Mouse (Mus musculus): ENCODE results near the gene Hist1h3a. TPM values are rescaled to one million over a fixed set of nuclear protein-coding genes. Genes with fewer than 3 reads are reported as not detected.
"Not testable (repeated sequence)": the region's sequence is repeated elsewhere in the genome, so short reads cannot be mapped to it uniquely, and the experiment has no call there.

Gene Hist1h3a
- polyA plus RNA-seq, 1 experiment from 2014 or later, result 3.4 TPM

DNA sequence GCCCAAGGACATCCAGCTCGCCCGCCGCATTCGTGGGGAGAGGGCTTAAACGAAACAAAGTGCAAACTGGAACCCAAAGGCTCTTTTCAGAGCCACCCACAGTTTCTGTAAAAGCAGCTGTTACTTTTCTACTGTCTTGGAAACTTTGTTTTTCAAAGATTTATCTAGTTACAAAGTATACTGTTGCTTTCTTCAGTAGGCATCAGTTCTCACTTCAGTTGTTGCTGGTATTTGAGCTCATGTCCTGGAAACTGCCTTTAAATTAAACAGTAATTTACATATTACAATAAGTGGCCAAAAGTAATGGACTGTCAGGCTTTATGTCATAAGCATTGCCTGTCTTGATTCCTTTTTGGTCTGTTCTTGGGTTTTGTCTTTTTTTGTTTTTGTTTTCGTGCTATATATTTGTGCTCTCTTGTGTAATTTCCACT is 9.4 kb downstream of the Hist1h3a start:
- H3K36me3 ChIP-seq (ENCODE audit: control insufficient read depth, insufficient read depth, low read length), result no peaks in the 10 kb centered on the region
- H3K9me3 ChIP-seq (ENCODE audit: control insufficient read depth, low read length), result no peaks in the 10 kb centered on the region
- DNase-seq (ENCODE audit: low spot score) (peak; percentile 40), ATAC-seq (ENCODE audit: low FRiP score) (no peak)
- H3K4me2 ChIP-seq (replicated peaks; ENCODE audit: low read depth, low read length), result peak overlapping the region; percentile 39
- H3K27me3 ChIP-seq (ENCODE audit: control insufficient read depth, insufficient read depth, low read length), result no peaks in the 10 kb centered on the region
- H3K9ac ChIP-seq (ENCODE audit: low read depth, low read length), result peak overlapping the region; percentile 65
- peaks cover 7% of the 10 kb centered on the region; the same call in 1 of the 2 replicates for H3K4me1 ChIP-seq (replicated peaks; ENCODE audit: control insufficient read depth, insufficient read depth, low read length)
- peak overlapping the region; percentile 72 for H3K27ac ChIP-seq (ENCODE audit: low read depth, low read length)
- 2% methylated on average over 6 of the region's 6 CpGs for WGBS
- H3K4me3 ChIP-seq (ENCODE audit: low read depth, low read length), result peak overlapping the region; percentile 30

DNA sequence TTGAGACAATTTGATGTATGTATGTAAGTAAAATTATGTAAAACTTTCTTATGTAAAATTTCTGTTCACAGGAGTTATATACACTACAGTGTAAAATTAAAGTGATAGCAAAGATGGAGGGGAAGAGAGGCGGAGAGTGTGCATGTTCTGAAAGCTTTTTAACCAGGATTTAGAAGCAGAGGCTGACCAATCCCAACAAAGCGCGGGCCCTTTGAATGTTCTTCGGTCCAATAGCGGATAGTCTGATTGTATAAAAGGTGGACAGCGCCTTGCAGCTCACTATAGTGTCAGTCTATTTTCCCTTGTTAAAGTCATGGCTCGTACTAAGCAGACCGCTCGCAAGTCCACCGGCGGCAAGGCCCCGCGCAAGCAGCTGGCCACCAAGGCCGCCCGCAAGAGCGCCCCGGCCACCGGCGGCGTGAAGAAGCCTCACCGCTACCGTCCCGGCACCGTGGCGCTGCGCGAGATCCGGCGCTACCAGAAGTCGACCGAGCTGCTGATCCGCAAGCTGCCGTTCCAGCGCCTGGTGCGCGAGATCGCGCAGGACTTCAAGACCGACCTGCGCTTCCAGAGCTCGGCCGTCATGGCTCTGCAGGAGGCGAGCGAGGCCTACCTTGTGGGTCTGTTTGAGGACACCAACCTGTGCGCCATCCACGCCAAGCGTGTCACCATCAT is 10.0 kb downstream of the Hist1h3a start, which contains the start of gene Hist1h3b:
Gene Hist1h3b (plus strand): TSS at position 201 of the 675 bp plus-strand sequence.
- not testable (repeated sequence) for H3K36me3 ChIP-seq (ENCODE audit: control insufficient read depth, insufficient read depth, low read length); H3K9me3 ChIP-seq (ENCODE audit: control insufficient read depth, low read length); H3K4me1 ChIP-seq (replicated peaks; ENCODE audit: control insufficient read depth, insufficient read depth, low read length); H3K27me3 ChIP-seq (ENCODE audit: control insufficient read depth, insufficient read depth, low read length)
- Histone ChIP-seq H3K4me2 (replicated peaks; ENCODE audit: low read depth, low read length) (peak within 1 kb of the TSS; percentile 54), H3K27ac (ENCODE audit: low read depth, low read length) (peak within 1 kb of the TSS; percentile 90), H3K4me3 (ENCODE audit: low read depth, low read length) (peak within 1 kb of the TSS; percentile 39), H3K9ac (ENCODE audit: low read depth, low read length) (peak within 1 kb of the TSS; percentile 65)
- ATAC-seq (ENCODE audit: low FRiP score), result peak; percentile 89
- 0% methylated on average over 15 of the region's 47 CpGs for WGBS
- DNase-seq (ENCODE audit: low spot score), result peak; percentile 95

- Histone ChIP-seq H3K9ac (ENCODE audit: low read depth, low read length) (peak overlapping the region; percentile 49; the same call in 1 of the 2 replicates), H3K4me2 (replicated peaks; ENCODE audit: low read depth, low read length) (peak overlapping the region; percentile 54), H3K4me3 (ENCODE audit: low read depth, low read length) (peak overlapping the region; percentile 39), H3K27me3 (ENCODE audit: control insufficient read depth, insufficient read depth, low read length) (no peaks in the 10 kb centered on the region), H3K4me1 (replicated peaks; ENCODE audit: control insufficient read depth, insufficient read depth, low read length) (peaks cover 4% of the 10 kb centered on the region; the same call in 1 of the 2 replicates), H3K36me3 (ENCODE audit: control insufficient read depth, insufficient read depth, low read length) (no peaks in the 10 kb centered on the region), H3K9me3 (ENCODE audit: control insufficient read depth, low read length) (no peaks in the 10 kb centered on the region), H3K27ac (ENCODE audit: low read depth, low read length) (peak overlapping the region; percentile 90)
- ATAC-seq (ENCODE audit: low FRiP score) (peak; percentile 38), DNase-seq (ENCODE audit: low spot score) (peak; percentile 54)
- WGBS, result under 1% methylated on average over 11 of the region's 11 CpGs
Observed at GRCm38 (mm10) chr13:23751478-23751956, 10.7 kb downstream of the Hist1h3a start.

DNA sequence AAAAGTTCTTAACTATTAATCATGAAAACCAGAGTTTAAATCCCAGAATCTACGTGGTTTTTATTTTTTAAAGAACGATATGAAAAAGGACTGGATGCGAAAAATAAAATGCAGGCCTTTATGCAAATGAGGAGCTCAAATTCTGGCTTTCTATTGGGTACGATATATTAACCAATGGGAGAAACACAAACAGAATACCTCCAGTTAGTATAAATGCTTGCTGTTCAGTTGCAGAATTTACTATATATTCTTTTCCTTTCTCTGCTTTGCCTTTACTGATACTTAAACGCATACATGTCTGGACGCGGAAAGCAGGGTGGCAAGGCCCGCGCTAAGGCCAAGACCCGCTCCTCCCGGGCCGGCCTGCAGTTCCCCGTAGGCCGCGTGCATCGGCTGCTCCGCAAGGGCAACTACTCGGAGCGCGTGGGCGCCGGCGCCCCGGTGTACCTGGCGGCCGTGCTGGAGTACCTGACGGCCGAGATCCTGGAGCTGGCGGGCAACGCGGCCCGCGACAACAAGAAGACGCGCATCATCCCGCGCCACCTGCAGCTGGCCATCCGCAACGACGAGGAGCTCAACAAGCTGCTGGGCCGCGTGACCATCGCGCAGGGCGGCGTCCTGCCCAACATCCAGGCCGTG is 11.2 kb downstream of the Hist1h3a start, which contains the start of gene Hist1h2ab:
Gene Hist1h2ab (plus strand): TSS at position 288 of the 639 bp plus-strand sequence.
- H3K4me3 ChIP-seq (ENCODE audit: low read depth, low read length), result peak within 1 kb of the TSS; percentile 39
- H3K27ac ChIP-seq (ENCODE audit: low read depth, low read length), result peak within 1 kb of the TSS; percentile 90
- 1% methylated on average over 25 of the region's 47 CpGs for WGBS
- H3K9me3 ChIP-seq (ENCODE audit: control insufficient read depth, low read length); H3K4me1 ChIP-seq (replicated peaks; ENCODE audit: control insufficient read depth, insufficient read depth, low read length); H3K27me3 ChIP-seq (ENCODE audit: control insufficient read depth, insufficient read depth, low read length); H3K36me3 ChIP-seq (ENCODE audit: control insufficient read depth, insufficient read depth, low read length): not testable (repeated sequence)
- DNase-seq (ENCODE audit: low spot score) (peak; percentile 74), ATAC-seq (ENCODE audit: low FRiP score) (peak; percentile 52)
- peak within 1 kb of the TSS; percentile 49; the same call in 1 of the 2 replicates for H3K9ac ChIP-seq (ENCODE audit: low read depth, low read length)
- peak within 1 kb of the TSS; percentile 54 for H3K4me2 ChIP-seq (replicated peaks; ENCODE audit: low read depth, low read length)

GRCm38 (mm10) chr13:23749563-23750121 is 12.5 kb downstream of the Hist1h3a start:
- H3K27ac ChIP-seq (ENCODE audit: low read depth, low read length), result no peak overlapping the region

DNA sequence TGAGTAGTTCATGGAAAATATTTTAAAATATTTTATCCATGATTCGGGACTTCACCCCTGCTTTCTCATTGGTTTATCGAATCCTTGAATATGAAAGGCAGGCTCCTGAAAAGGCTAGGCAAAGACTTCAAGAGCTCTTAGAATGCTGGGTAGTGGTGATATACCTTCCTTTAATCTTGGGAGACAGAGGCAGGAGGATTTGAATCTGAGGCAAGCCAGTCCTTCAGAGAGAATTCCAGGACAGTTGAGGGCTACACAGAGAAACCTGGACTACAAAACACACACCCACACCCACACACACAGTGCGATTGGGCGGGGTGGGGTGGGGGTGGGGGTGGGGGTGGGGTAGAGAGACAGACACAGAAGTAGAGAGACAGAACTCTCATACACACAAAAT is 14.3 kb downstream of the Hist1h3a start:
- Histone ChIP-seq H3K27ac (ENCODE audit: low read depth, low read length) (peak overlapping the region; percentile 93), H3K4me1 (replicated peaks; ENCODE audit: control insufficient read depth, insufficient read depth, low read length) (peaks cover 4% of the 10 kb centered on the region; the same call in 1 of the 2 replicates), H3K9me3 (ENCODE audit: control insufficient read depth, low read length) (no peaks in the 10 kb centered on the region), H3K4me3 (ENCODE audit: low read depth, low read length) (no peak overlapping the region), H3K9ac (ENCODE audit: low read depth, low read length) (peak overlapping the region; percentile 16; the same call in 1 of the 2 replicates), H3K27me3 (ENCODE audit: control insufficient read depth, insufficient read depth, low read length) (no peaks in the 10 kb centered on the region), H3K4me2 (replicated peaks; ENCODE audit: low read depth, low read length) (peak overlapping the region; percentile 24; the same call in 1 of the 2 replicates), H3K36me3 (ENCODE audit: control insufficient read depth, insufficient read depth, low read length) (no peaks in the 10 kb centered on the region)
- DNase-seq (ENCODE audit: low spot score) (peak; percentile 40), ATAC-seq (ENCODE audit: low FRiP score) (no peak)
- 11% methylated on average over 4 of the region's 4 CpGs for WGBS

More at GRCm38 (mm10) chr13:23749563-23750121, 12.5 kb downstream of the Hist1h3a start:
- Histone ChIP-seq H3K36me3 (ENCODE audit: control insufficient read depth, insufficient read depth, low read length) (no peaks in the 10 kb centered on the region), H3K4me2 (replicated peaks; ENCODE audit: low read depth, low read length) (no peak overlapping the region), H3K9ac (ENCODE audit: low read depth, low read length) (no peak overlapping the region), H3K4me3 (ENCODE audit: low read depth, low read length) (no peak overlapping the region), H3K27me3 (ENCODE audit: control insufficient read depth, insufficient read depth, low read length) (no peaks in the 10 kb centered on the region), H3K9me3 (ENCODE audit: control insufficient read depth, low read length) (no peaks in the 10 kb centered on the region), H3K4me1 (replicated peaks; ENCODE audit: control insufficient read depth, insufficient read depth, low read length) (peaks cover 4% of the 10 kb centered on the region; the same call in 1 of the 2 replicates)
- WGBS, result 91% methylated on average over 5 of the region's 5 CpGs
- DNase-seq (ENCODE audit: low spot score), result no peak
- no peak for ATAC-seq (ENCODE audit: low FRiP score)

DNA sequence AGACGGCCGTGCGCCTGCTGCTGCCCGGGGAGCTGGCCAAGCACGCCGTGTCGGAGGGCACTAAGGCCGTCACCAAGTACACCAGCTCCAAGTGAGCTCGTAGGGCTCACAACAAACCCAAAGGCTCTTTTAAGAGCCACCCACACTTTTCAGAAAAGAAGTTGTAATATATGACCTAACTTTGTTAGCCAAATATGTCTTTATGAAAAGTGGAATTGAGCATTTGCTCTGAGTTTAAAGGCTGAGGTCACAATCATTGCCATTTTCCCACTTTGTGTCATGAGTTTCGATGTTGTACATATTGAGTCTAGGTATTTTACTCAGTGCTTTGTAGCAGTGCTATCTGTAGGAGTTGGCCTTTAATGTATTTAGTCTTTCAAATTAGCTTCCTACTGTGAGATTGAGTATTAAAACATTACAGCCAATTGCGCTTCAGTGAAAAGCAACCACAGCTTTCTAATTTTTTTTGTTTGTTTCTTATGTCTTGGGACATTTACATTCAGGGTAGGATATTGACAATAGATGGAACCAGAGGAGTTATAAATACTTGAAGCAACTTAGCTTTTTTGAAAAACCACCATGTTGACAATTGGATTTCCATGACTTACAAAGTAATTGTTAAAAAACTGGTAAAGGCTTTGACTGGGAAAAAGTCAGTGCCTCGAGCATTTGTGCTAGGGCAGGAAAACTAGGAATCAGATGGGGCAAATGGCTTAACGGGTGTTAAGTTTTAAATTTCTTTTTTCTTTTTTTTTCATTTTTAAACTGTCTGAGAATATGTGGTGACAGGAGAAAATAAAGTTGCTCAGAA is 14.9 kb downstream of the Hist1h3a start:
- peak; percentile 61 for DNase-seq (ENCODE audit: low spot score)
- 2% methylated on average over 9 of the region's 13 CpGs for WGBS
- no peaks in the 10 kb centered on the region for H3K36me3 ChIP-seq (ENCODE audit: control insufficient read depth, insufficient read depth, low read length)
- peak overlapping the region; percentile 93 for H3K27ac ChIP-seq (ENCODE audit: low read depth, low read length)
- peak overlapping the region; percentile 54 for H3K9ac ChIP-seq (ENCODE audit: low read depth, low read length)
- no peaks in the 10 kb centered on the region for H3K9me3 ChIP-seq (ENCODE audit: control insufficient read depth, low read length)
- H3K27me3 ChIP-seq (ENCODE audit: control insufficient read depth, insufficient read depth, low read length), result no peaks in the 10 kb centered on the region
- H3K4me3 ChIP-seq (ENCODE audit: low read depth, low read length), result peak overlapping the region; percentile 31
- H3K4me1 ChIP-seq (replicated peaks; ENCODE audit: control insufficient read depth, insufficient read depth, low read length), result peaks cover 4% of the 10 kb centered on the region; the same call in 1 of the 2 replicates
- H3K4me2 ChIP-seq (replicated peaks; ENCODE audit: low read depth, low read length), result peak overlapping the region; percentile 59
- peak; percentile 19 for ATAC-seq (ENCODE audit: low FRiP score)
